Mouse (Mus musculus) midbrain, embryonic 14.5 days (tissue): ENCODE measurements around the gene Zcwpw1. TPM values are rescaled to one million over a fixed set of nuclear protein-coding genes. Genes with fewer than 3 reads are reported as not detected.

ENCODE experiments used
- ATAC-seq: fragments of 200-750 bp; cut with Nextera tagmentation; 2 replicates; pipeline ENCODE4 v1.8.0; 2017; ENCODE audit warnings: moderate number of reproducible peaks, moderate library complexity; ENCODE audit not compliant: low FRiP score, low TSS enrichment
- DNase-seq: peaks from one replicate; pipeline ENCODE4 v3.0.0-alpha.2; 2015
- H3K27ac ChIP-seq: fragments of 300-500 bp; sonication (generic); replicated peaks from 2 replicates; pipeline ENCODE4 v1.5.1; 2014; ENCODE audit warnings: mild to moderate bottlenecking, low read depth, low read length, moderate library complexity
- H3K27me3 ChIP-seq: fragments of 300-500 bp; sonication (generic); 2 replicates; pipeline ENCODE4 v1.6.1; 2014; ENCODE audit warnings: low read length, control low read depth, mixed read lengths; ENCODE audit not compliant: control insufficient read depth, insufficient read depth
- H3K36me3 ChIP-seq: fragments of 300-500 bp; sonication (generic); 2 replicates; pipeline ENCODE4 v1.6.1; 2014; ENCODE audit warnings: low read length, control low read depth; ENCODE audit not compliant: control insufficient read depth, insufficient read depth
- H3K4me1 ChIP-seq: fragments of 300-500 bp; sonication (generic); 2 replicates; pipeline ENCODE4 v1.6.1; 2014; ENCODE audit warnings: mild to moderate bottlenecking, antibody characterized with exemption, low read length, control low read depth; ENCODE audit not compliant: control insufficient read depth, insufficient read depth
- H3K4me2 ChIP-seq: fragments of 300-500 bp; sonication (generic); 2 replicates; pipeline ENCODE4 v1.6.1; 2014; ENCODE audit warnings: mild to moderate bottlenecking, low read length, moderate library complexity
- H3K4me3 ChIP-seq: fragments of 300-500 bp; sonication (generic); replicated peaks from 2 replicates; pipeline ENCODE4 v1.5.1; 2014; ENCODE audit warnings: low read depth, low read length
- H3K9ac ChIP-seq: fragments of 300-500 bp; sonication (generic); replicated peaks from 2 replicates; pipeline ENCODE4 v1.6.1; 2014; ENCODE audit warnings: mild to moderate bottlenecking, low read length, moderate library complexity
- H3K9me3 ChIP-seq: fragments of 300-500 bp; sonication (generic); 2 replicates; pipeline ENCODE4 v1.6.1; 2016; ENCODE audit warnings: low read length, control low read depth, mixed read lengths; ENCODE audit not compliant: control insufficient read depth
- WGBS: fragments of 180-500 bp; shearing (Covaris S2); extraction: QIAGEN DNeasy Blood & Tissue Kit; methylation state at CpG from one replicate; pipeline ENCODE4 v1.1.7; 2014; 5-methylcytosine and 5-hydroxymethylcytosine counted together
- polyA plus RNA-seq: library from polyadenylated mRNA; unstranded; fragments of >200 nt; fragmentation: Nextera tagmentation; extraction: Ambion mirVana; gene quantifications from 2 replicates; pipeline ENCODE4 v1.2.1, GENCODE M21; 2014

Zcwpw1 gene
- polyA plus RNA-seq, 1 experiment from 2014 or later, result 8.2 TPM

GRCm38 (mm10) chr5:137808316-137808715, 20.7 kb downstream of the Zcwpw1 start:
- Histone ChIP-seq H3K4me3 (no peak overlapping the region), H3K27me3 (no peaks in the 10 kb centered on the region), H3K36me3 (no peaks in the 10 kb centered on the region), H3K9ac (no peak overlapping the region), H3K9me3 (no peaks in the 10 kb centered on the region), H3K4me2 (no peak overlapping the region), H3K27ac (no peak overlapping the region), H3K4me1 (no peaks in the 10 kb centered on the region)
- WGBS, result 87% methylated on average over 5 of the region's 5 CpGs
- no peak for DNase-seq
- ATAC-seq, result no peak

DNA sequence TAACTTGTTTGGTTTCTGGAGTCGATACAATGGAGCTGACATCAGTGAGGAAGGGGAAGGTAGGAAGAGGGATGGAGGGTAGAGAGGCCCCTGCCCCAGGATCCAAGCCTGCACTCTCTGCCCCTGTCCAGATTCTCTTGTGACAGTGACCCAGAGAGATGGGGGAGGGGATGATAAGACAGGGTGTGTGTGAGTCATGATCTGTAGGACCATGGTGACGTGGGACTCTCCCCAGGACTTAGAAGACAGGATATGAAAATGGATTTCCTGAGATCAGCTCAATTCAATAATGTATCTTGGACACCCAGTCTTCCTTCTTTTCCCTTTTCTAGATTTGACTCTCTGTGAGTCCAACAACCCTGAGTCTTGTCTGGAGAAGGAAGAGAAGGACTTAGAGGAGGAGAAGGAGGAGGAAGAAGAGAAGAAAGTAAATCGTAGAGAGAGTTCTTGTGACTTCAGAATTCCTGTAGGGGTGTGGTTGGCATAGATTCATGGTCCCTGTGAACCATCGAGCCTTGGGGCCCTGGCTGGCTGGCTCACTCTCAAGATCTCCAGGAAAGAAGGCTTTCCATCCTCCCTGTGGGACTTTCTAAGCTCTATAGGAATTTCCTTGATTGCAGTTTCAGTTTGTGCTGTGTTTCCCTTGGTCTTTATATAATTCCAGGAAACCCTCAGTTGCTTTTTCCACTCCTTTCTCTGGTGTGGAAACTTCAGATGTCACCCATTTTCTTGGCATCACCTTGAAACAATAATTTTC, 30.0 kb downstream of the Zcwpw1 start:
- WGBS, result 75% methylated on average over 4 of the region's 4 CpGs
- DNase-seq, result no peak

DNA sequence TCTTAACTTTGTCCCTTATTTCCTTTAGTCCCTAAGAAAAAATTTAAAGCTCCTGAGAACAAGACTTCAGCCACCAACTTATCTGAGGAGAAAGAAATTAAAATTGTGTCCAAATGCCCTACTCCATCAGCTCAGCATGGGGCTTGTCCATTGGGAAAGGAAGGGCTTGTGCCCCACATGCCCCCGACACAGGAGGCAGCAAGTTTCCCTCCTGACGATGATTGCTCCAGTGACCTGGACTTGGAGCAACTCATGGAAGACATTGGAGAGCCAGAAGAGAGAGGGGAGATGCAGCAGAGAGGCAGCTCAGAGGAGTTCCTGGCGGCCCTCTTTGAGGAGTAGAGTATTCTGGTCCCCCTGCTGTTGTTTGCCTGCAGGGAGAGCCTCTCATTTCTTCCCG, 34.5 kb downstream of the Zcwpw1 start:
- Histone ChIP-seq H3K27me3 (no peaks in the 10 kb centered on the region), H3K9ac (no peak overlapping the region), H3K27ac (no peak overlapping the region), H3K36me3 (no peaks in the 10 kb centered on the region), H3K9me3 (no peaks in the 10 kb centered on the region), H3K4me1 (no peaks in the 10 kb centered on the region), H3K4me3 (no peak overlapping the region), H3K4me2 (no peak overlapping the region)
- no peak for DNase-seq
- no peak for ATAC-seq
- WGBS, result 75% methylated on average over 4 of the region's 4 CpGs

More for the DNA sequence above, 30.0 kb downstream of the Zcwpw1 start:
- no peaks in the 10 kb centered on the region for H3K36me3 ChIP-seq
- H3K4me2 ChIP-seq, result no peak overlapping the region
- no peak overlapping the region for H3K9ac ChIP-seq
- no peaks in the 10 kb centered on the region for H3K9me3 ChIP-seq
- no peaks in the 10 kb centered on the region for H3K4me1 ChIP-seq
- no peak overlapping the region for H3K4me3 ChIP-seq
- no peak for ATAC-seq
- H3K27ac ChIP-seq, result no peak overlapping the region
- H3K27me3 ChIP-seq, result no peaks in the 10 kb centered on the region

DNA sequence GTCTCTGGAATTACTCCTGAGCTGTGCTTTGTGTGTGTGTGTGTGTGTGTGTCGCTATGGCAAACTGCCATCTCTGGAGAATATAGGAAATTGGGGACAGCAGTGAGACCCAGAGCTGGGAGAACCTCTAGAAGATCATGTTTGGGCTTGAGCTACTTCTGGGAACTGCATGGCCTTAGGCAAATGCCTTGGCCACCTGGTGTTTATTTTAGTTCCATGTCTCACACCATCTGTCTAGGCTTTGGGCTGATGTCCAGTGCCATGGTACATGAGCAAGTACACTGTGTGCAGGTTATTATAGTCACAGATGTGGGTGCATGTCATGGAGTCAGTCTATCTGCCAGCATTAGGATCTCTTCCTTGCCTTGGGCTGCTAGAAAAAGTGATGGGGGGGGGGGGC, 35.0 kb downstream of the Zcwpw1 start:
- Histone ChIP-seq H3K27ac (no peak overlapping the region), H3K4me1 (no peaks in the 10 kb centered on the region), H3K4me2 (no peak overlapping the region), H3K9ac (no peak overlapping the region), H3K4me3 (no peak overlapping the region), H3K36me3 (no peaks in the 10 kb centered on the region), H3K9me3 (no peaks in the 10 kb centered on the region), H3K27me3 (no peaks in the 10 kb centered on the region)
- DNase-seq, result no peak
- 71% methylated on average over 1 of the region's 1 CpGs for WGBS
- ATAC-seq, result no peak

DNA sequence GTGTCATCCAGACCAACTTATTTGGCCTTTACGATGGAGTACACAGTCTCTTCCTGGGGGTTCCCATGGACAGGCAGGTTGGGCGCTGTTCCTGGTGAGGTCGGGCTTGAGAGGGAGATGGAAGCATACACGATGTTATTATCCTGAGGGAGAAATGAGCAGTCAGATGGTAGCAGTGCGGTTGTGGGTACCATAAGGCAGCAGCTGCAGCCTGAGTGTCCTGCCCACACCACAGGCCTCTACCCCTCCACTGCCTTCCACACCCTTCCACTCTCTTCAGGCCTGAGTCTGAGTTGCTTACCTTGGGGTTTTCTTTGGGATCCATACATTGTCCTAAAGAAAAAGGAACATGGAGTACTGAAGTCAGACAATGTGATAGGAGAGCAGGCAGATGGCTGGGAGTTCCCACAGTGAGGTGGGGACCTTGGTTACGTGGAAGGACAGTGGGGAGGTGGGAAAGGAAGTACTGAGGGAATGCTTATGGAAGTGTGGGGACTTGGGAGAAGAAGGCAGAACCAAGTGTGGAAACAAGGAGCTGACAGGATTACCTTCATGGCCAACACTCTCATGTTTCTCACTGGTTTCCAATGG, 36.0 kb downstream of the Zcwpw1 start:
- Histone ChIP-seq H3K27ac (no peak overlapping the region), H3K4me2 (no peak overlapping the region), H3K36me3 (no peaks in the 10 kb centered on the region), H3K4me3 (no peak overlapping the region), H3K9ac (no peak overlapping the region), H3K4me1 (no peaks in the 10 kb centered on the region), H3K27me3 (no peaks in the 10 kb centered on the region), H3K9me3 (no peaks in the 10 kb centered on the region)
- DNase-seq (no peak), ATAC-seq (no peak)
- WGBS, result 89% methylated on average over 6 of the region's 6 CpGs

DNA sequence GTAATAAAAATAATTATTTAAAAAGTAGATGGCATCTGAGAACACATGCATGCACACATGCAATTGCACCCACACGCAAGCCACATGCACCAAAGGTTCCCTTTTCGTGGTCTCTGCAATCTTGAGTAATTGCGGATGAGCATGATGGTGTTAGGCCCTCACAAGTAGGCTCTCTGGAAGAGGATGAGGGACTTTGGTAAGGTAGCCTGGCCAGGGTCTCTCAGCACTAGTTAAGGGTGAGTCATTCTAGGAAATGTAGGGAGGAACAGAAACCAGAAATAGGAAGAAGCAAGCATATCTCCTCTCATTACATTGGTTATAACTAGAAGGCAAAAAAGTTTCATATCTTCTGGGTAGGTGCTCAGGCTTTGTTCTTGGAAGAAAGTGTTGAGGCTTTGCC, 37.4 kb downstream of the Zcwpw1 start:
- Histone ChIP-seq H3K27me3 (no peaks in the 10 kb centered on the region), H3K27ac (no peak overlapping the region), H3K36me3 (no peaks in the 10 kb centered on the region), H3K9me3 (no peaks in the 10 kb centered on the region), H3K9ac (no peak overlapping the region), H3K4me3 (no peak overlapping the region), H3K4me1 (no peaks in the 10 kb centered on the region), H3K4me2 (no peak overlapping the region)
- ATAC-seq (no peak), DNase-seq (no peak)
- 92% methylated on average over 3 of the region's 3 CpGs for WGBS

GRCm38 (mm10) chr5:137825971-137826370, 38.4 kb downstream of the Zcwpw1 start:
- 91% methylated on average over 2 of the region's 2 CpGs for WGBS
- no peak for DNase-seq
- H3K27ac ChIP-seq, result no peak overlapping the region

DNA sequence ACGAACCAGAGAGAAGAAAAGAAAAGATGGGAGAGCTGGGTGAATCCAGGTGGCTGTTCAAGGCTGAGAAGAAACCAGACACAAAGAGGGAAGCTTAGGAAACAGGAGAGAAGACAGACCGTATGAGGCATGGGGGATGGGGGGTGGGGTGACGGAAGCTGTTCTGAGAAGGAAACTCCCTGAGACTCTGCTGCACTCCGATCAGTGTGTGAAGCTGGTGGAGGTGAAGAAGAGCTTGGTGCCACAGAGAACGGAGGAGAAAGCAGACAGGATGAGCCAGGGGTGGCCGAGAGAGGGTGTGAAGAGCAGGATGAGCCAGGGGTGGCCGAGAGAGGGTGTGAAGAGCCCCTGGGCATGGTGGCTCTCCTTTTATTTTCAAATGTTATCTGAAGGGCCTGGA, 38.8 kb downstream of the Zcwpw1 start:
- no peak for ATAC-seq
- no peaks in the 10 kb centered on the region for H3K9me3 ChIP-seq

More at GRCm38 (mm10) chr5:137825971-137826370, 38.4 kb downstream of the Zcwpw1 start:
- Histone ChIP-seq H3K4me3 (no peak overlapping the region), H3K4me2 (no peak overlapping the region), H3K4me1 (no peaks in the 10 kb centered on the region), H3K36me3 (no peaks in the 10 kb centered on the region), H3K9me3 (no peaks in the 10 kb centered on the region), H3K27me3 (no peaks in the 10 kb centered on the region), H3K9ac (no peak overlapping the region)
- ATAC-seq, result no peak

GRCm38 (mm10) chr5:137828694-137829093, 41.1 kb downstream of the Zcwpw1 start:
- Histone ChIP-seq H3K9me3 (no peaks in the 10 kb centered on the region), H3K4me3 (no peak overlapping the region), H3K27me3 (no peaks in the 10 kb centered on the region), H3K9ac (no peak overlapping the region), H3K27ac (no peak overlapping the region), H3K4me1 (no peaks in the 10 kb centered on the region), H3K4me2 (no peak overlapping the region), H3K36me3 (no peaks in the 10 kb centered on the region)
- DNase-seq, result no peak
- ATAC-seq, result no peak
- 82% methylated on average over 6 of the region's 6 CpGs for WGBS

More for the DNA sequence above, 38.8 kb downstream of the Zcwpw1 start:
- Histone ChIP-seq H3K4me1 (no peaks in the 10 kb centered on the region), H3K4me3 (no peak overlapping the region), H3K4me2 (no peak overlapping the region), H3K27ac (no peak overlapping the region), H3K27me3 (no peaks in the 10 kb centered on the region), H3K36me3 (no peaks in the 10 kb centered on the region), H3K9ac (no peak overlapping the region)
- no peak for DNase-seq
- WGBS, result 75% methylated on average over 7 of the region's 7 CpGs
